Comparison of ENCODE assay signal across 22 mouse cellular contexts in genomic region chr8:6789096-6789495, GRCm38 (mm10).
A peak's percentile ranks its signal among the peaks of the same experiment; 100 is the strongest.
DNase-seq lines count a peak whose midpoint lies in the region; ATAC-seq and TF ChIP-seq lines count a peak whose summit lies in the region.
"Had no signal": no experiment of that assay in that cellular context is flagged by ENCODE, and none has a peak within 500 bp of the region (broad histone marks: within the 10 kb centered on the region; RNA-seq: fewer than 3 reads in every experiment).

No protein-coding gene starts in this region.

- WGBS in forebrain, embryonic 13.5 days: 73% methylated on average over 1 of the region's 1 CpGs
- 65% methylated on average over 1 of the region's 1 CpGs for WGBS in forebrain, embryonic 16.5 days

- no peaks in the 10 kb centered on the region for H3K4me1 ChIP-seq in forebrain, embryonic 13.5 days
- H3K4me1 ChIP-seq in forebrain, embryonic 16.5 days (replicated peaks; ENCODE audit: control insufficient read depth, insufficient read depth, low read length): peaks cover 3% of the 10 kb centered on the region; the same call in 1 of the 2 replicates
- H3K4me1 ChIP-seq: forebrain, embryonic 12.5 days; hindbrain, embryonic 12.5 days; kidney, embryonic 15.5 days; limb, embryonic 13.5 days; liver, embryonic 13.5 days; megakaryocyte, embryonic 14.5 days had no signal

- no peak overlapping the region for H3K27ac ChIP-seq in forebrain, embryonic 13.5 days
- no peak overlapping the region for H3K27ac ChIP-seq in forebrain, embryonic 16.5 days (ENCODE audit: low read length)
- no peak overlapping the region for H3K27ac ChIP-seq in layer of hippocampus, adult 2 months
- H3K27ac ChIP-seq: forebrain, embryonic 12.5 days; hindbrain, embryonic 12.5 days; kidney, embryonic 15.5 days; limb, embryonic 13.5 days; liver, embryonic 13.5 days had no signal

- no peak for DNase-seq in layer of hippocampus, adult 2 months (ENCODE audit: low spot score in 2 of 2)
- DNase-seq in layer of hippocampus, postnatal 36 days: no peak
- peak; percentile 34 for DNase-seq in ES-CJ7 (ENCODE audit: low read depth, low spot score)
- peak; percentile 14 for DNase-seq in brain, embryonic 14.5 days (ENCODE audit: low read depth)
- DNase-seq in adrenal gland, adult (ENCODE audit: inconsistent age in 2 of 2, low spot score in 1 of 2): no peak
- DNase-seq: adrenal gland, postnatal 25 days; B cell, adult 2 months; cerebellum, adult 18-20 months; cerebellum, postnatal 36 days; heart, postnatal 14 days; liver, embryonic 13.5 days; thymus, postnatal 36 days had no signal

- no peak overlapping the region for H3K4me3 ChIP-seq in forebrain, embryonic 13.5 days
- H3K4me3 ChIP-seq in forebrain, embryonic 16.5 days (replicated peaks; ENCODE audit: low read length): no peak overlapping the region
- no peak overlapping the region for H3K4me3 ChIP-seq in layer of hippocampus, adult 2 months
- H3K4me3 ChIP-seq: forebrain, embryonic 12.5 days; hindbrain, embryonic 12.5 days; kidney, embryonic 15.5 days; limb, embryonic 13.5 days; liver, embryonic 13.5 days; megakaryocyte, embryonic 14.5 days had no signal

- no peaks in the 10 kb centered on the region for H3K36me3 ChIP-seq in forebrain, embryonic 13.5 days (ENCODE audit: poor library complexity, severe bottlenecking)
- no peaks in the 10 kb centered on the region for H3K36me3 ChIP-seq in forebrain, embryonic 16.5 days (ENCODE audit: control insufficient read depth, insufficient read depth)
- H3K36me3 ChIP-seq: forebrain, embryonic 12.5 days; hindbrain, embryonic 12.5 days; kidney, embryonic 15.5 days; limb, embryonic 13.5 days; liver, embryonic 13.5 days had no signal

- no peak overlapping the region for H3K9ac ChIP-seq in forebrain, embryonic 13.5 days
- H3K9ac ChIP-seq in forebrain, embryonic 16.5 days (replicated peaks; ENCODE audit: low read depth, low read length): no peak overlapping the region
- H3K9ac ChIP-seq: forebrain, embryonic 12.5 days; hindbrain, embryonic 12.5 days; kidney, embryonic 15.5 days; limb, embryonic 13.5 days; liver, embryonic 13.5 days had no signal

- no peaks in the 10 kb centered on the region for H3K9me3 ChIP-seq in forebrain, embryonic 13.5 days (replicated peaks)
- no peaks in the 10 kb centered on the region for H3K9me3 ChIP-seq in forebrain, embryonic 16.5 days (ENCODE audit: control insufficient read depth, low read length)
- H3K9me3 ChIP-seq: forebrain, embryonic 12.5 days; hindbrain, embryonic 12.5 days; kidney, embryonic 15.5 days; limb, embryonic 13.5 days; liver, embryonic 13.5 days; megakaryocyte, embryonic 14.5 days had no signal

- TF ChIP-seq POLR2A in brain, embryonic 14.5 days (IDR thresholded peaks at IDR 0.05; ENCODE audit: borderline replicate concordance, extremely low read depth, insufficient read depth, insufficient read length, poor library complexity, severe bottlenecking): no peak

- no peaks in the 10 kb centered on the region for H3K27me3 ChIP-seq in forebrain, embryonic 13.5 days
- H3K27me3 ChIP-seq in forebrain, embryonic 16.5 days (replicated peaks; ENCODE audit: control insufficient read depth, insufficient read depth, low read length): no peaks in the 10 kb centered on the region
- H3K27me3 ChIP-seq: forebrain, embryonic 12.5 days; hindbrain, embryonic 12.5 days; kidney, embryonic 15.5 days; limb, embryonic 13.5 days; liver, embryonic 13.5 days; megakaryocyte, embryonic 14.5 days had no signal

- no peak overlapping the region for H3K4me2 ChIP-seq in forebrain, embryonic 13.5 days
- no peak overlapping the region for H3K4me2 ChIP-seq in forebrain, embryonic 16.5 days (ENCODE audit: low read length)
- H3K4me2 ChIP-seq: forebrain, embryonic 12.5 days; heart, embryonic 11.5 days; hindbrain, embryonic 12.5 days; kidney, embryonic 15.5 days; limb, embryonic 13.5 days; liver, embryonic 13.5 days had no signal

- peak; percentile 33 for TF ChIP-seq CTCF in layer of hippocampus, adult 2 months (conservative IDR thresholded peaks at IDR 0.05)
- TF ChIP-seq CTCF in brain, embryonic 14.5 days (IDR thresholded peaks at IDR 0.05; ENCODE audit: borderline replicate concordance, extremely low read depth, insufficient read depth, insufficient read length): no peak

- ATAC-seq in forebrain, embryonic 13.5 days: peak; percentile 43; the same call in 1 of the 2 replicates
- ATAC-seq in forebrain, embryonic 16.5 days: no peak
- no peak for ATAC-seq in monocyte, adult 5-6 weeks (replicated peaks; ENCODE audit: insufficient number of reproducible peaks, low FRiP score, low TSS enrichment, poor library complexity, severe bottlenecking)
- ATAC-seq: activated CD4-positive, CD25-positive, alpha-beta regulatory T cell, adult 4 months had no signal

Comparison
In these comparisons a context has a peak if more than half of its experiments do, and no peak if none do; other contexts are left out.
1. DNase-seq: peak in ES-CJ7 (single experiment) and brain, embryonic 14.5 days (single experiment); none in layer of hippocampus, adult 2 months (0 of 2), layer of hippocampus, postnatal 36 days (0 of 2) and adrenal gland, adult (0 of 2).